Mouse (Mus musculus): ENCODE measurements around the gene Cplx2.

The Cplx2 gene

GRCm38 (mm10) chr13:54403224-54404070 lies 32.3 kb downstream of the Cplx2 start:
- no peak for DNase-seq (ENCODE audit: low spot score)

- DNase-seq (ENCODE audit: low spot score): no peak
Observed at GRCm38 (mm10) chr13:54404205-54404604, 33.1 kb downstream of the Cplx2 start.

GRCm38 (mm10) chr13:54405805-54406204 lies 34.7 kb downstream of the Cplx2 start:
- DNase-seq (ENCODE audit: low spot score): no peak

GRCm38 (mm10) chr13:54411656-54412055 lies 40.5 kb downstream of the Cplx2 start:
- DNase-seq (ENCODE audit: low spot score): no peak

- DNase-seq (ENCODE audit: low spot score): no peak
Observed at GRCm38 (mm10) chr13:54412236-54412635, 41.1 kb downstream of the Cplx2 start.

GRCm38 (mm10) chr13:54412721-54413120 lies 41.6 kb downstream of the Cplx2 start:
- no peak for DNase-seq (ENCODE audit: low spot score)

GRCm38 (mm10) chr13:54415059-54415458 lies 43.9 kb downstream of the Cplx2 start:
- DNase-seq (ENCODE audit: low spot score): no peak

- DNase-seq (ENCODE audit: low spot score): no peak
Observed at GRCm38 (mm10) chr13:54418781-54419327, 47.7 kb downstream of the Cplx2 start.

- DNase-seq (ENCODE audit: low spot score): no peak
Observed at GRCm38 (mm10) chr13:54420226-54420625, 49.1 kb downstream of the Cplx2 start.

GRCm38 (mm10) chr13:54425269-54425668 lies 54.1 kb downstream of the Cplx2 start:
- DNase-seq (ENCODE audit: low spot score): no peak

GRCm38 (mm10) chr13:54426781-54427655 lies 55.9 kb downstream of the Cplx2 start:
- DNase-seq (ENCODE audit: low spot score): no peak

- DNase-seq (ENCODE audit: low spot score): no peak
Observed at GRCm38 (mm10) chr13:54428771-54429170, 57.6 kb downstream of the Cplx2 start.

GRCm38 (mm10) chr13:54430051-54430450 lies 58.9 kb downstream of the Cplx2 start:
- DNase-seq (ENCODE audit: low spot score): no peak

GRCm38 (mm10) chr13:54431161-54431560 lies 60.0 kb downstream of the Cplx2 start:
- DNase-seq (ENCODE audit: low spot score): no peak

Data from layer of hippocampus, adult 9-10 months (tissue).